Mouse (Mus musculus): ENCODE data around the gene Ccdc190. TPM values are rescaled to one million over a fixed set of nuclear protein-coding genes. Genes with fewer than 3 reads are reported as not detected.

Ccdc190 gene
- polyA plus RNA-seq (2012; rRNA removed; ENCODE audit: low replicate concordance), result not detected in 2 replicates

DNA sequence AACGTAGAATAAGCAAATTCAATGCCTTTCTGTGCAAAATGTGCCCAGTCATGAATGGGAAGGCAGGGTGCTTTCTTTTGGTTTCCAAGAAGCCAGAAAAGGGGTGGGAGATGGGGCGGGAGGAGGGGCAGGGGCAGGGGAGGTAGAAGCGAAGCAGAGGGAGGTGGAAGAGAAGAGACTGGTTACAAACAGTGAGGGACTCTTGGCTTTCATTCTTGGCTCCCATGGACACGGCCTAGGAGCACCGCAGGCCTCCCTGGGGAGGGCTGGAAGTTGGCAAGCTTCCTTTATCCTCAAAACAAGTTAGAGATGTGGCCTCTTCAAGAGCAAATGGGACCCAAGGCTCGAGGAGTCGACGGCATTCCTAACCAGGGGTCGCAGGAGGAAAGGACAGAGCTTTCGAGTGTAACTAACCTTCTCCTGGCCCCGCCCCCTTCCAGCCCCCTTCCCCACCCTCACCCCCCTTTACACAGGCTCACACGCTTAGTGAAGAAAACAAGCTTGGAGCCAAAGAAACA is at the start of gene Ccdc190:
TSS of gene Ccdc190 (plus strand) at position 195 of the 518 bp plus-strand sequence.

DNA sequence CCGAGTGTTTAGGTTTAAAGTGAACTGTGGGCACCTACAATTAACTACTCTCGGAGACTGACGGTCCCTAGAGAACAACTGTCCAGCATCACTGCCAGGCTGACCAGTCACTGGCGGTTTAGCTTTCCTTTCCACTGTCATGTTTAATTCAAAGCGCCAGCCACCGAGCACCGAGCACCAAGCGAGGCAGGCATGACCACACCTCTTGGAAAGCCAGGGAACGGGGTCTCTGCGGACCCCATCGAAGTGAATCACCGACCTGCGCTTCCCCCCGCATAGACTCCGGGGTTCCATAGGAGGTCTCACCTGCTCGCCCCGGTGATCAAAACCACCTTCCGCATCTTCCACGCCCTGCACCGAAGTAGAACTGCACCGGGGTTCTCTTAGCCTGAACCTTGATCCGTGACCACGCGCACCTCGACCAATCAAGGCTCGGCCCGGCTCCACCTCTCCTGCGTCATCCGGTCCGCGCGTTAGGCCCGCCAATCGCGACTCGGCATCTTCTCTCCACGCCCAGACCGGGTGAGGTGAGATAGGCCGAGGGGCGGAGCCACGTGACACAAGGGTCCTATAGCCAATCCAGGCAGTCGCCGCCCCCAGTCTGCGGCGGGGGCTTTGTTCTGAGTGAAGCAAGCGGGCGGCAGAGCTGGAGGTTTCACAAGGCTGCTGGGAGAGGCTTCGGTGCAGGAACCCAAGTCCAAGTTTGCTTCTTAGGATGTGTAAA is 40.5 kb downstream of the Ccdc190 start, which contains the start of gene Hsd17b7:
TSS of gene Hsd17b7 (minus strand) at position 450 of the 724 bp plus-strand sequence.

Other genes with a start within 250 kb of the Ccdc190 start
- 1.5 and 4.7 TPM in 2 replicates for gene Rgs4, start 181.0 kb upstream of the Ccdc190 start, polyA plus RNA-seq (2012; rRNA removed; ENCODE audit: low replicate concordance)
- 3.3 and 9.4 TPM in 2 replicates for gene Hsd17b7, start 40.6 kb downstream of the Ccdc190 start, polyA plus RNA-seq (2012; rRNA removed; ENCODE audit: low replicate concordance)
- gene Ddr2, start 182.1 kb downstream of the Ccdc190 start, polyA plus RNA-seq (2012; rRNA removed; ENCODE audit: low replicate concordance), result 25.5 and 49.9 TPM in 2 replicates
- gene Uap1, start 246.3 kb downstream of the Ccdc190 start, polyA plus RNA-seq (2012; rRNA removed; ENCODE audit: low replicate concordance), result 16.1 and 28.1 TPM in 2 replicates

Data from mammary gland, adult 2 months (tissue).